Mouse (Mus musculus) c-Kit-positive CD71-positive TER-119-positive erythroid progenitor cells, embryonic 14.5 days (primary cell): ENCODE measurements around the gene Jmjd1c.

Experiments
- DNase-seq: peaks from one replicate; pipeline ENCODE4 v3.0.0-alpha.2; 2013; ENCODE audit warnings: low spot score

Gene Jmjd1c

GRCm38 (mm10) chr10:67129531-67129930, 33.6 kb downstream of the Jmjd1c start:
- DNase-seq: no peak

GRCm38 (mm10) chr10:67131709-67132108, 35.8 kb downstream of the Jmjd1c start:
- DNase-seq: no peak

GRCm38 (mm10) chr10:67134322-67134721, 38.4 kb downstream of the Jmjd1c start:
- no peak for DNase-seq

- DNase-seq: no peak
Observed at GRCm38 (mm10) chr10:67137437-67137836, 41.5 kb downstream of the Jmjd1c start.

- DNase-seq: no peak
Observed at GRCm38 (mm10) chr10:67143661-67144060, 47.7 kb downstream of the Jmjd1c start.

GRCm38 (mm10) chr10:67144269-67144668, 48.3 kb downstream of the Jmjd1c start:
- no peak for DNase-seq

GRCm38 (mm10) chr10:67145623-67146022, 49.7 kb downstream of the Jmjd1c start:
- DNase-seq: no peak

- DNase-seq: no peak
Observed at GRCm38 (mm10) chr10:67151766-67152165, 55.8 kb downstream of the Jmjd1c start.

- no peak for DNase-seq
Observed at GRCm38 (mm10) chr10:67154647-67155046, 58.7 kb downstream of the Jmjd1c start.

- no peak for DNase-seq
Observed at GRCm38 (mm10) chr10:67174049-67174448, 78.1 kb downstream of the Jmjd1c start.

- DNase-seq: no peak
Observed at GRCm38 (mm10) chr10:67176031-67176430, 80.1 kb downstream of the Jmjd1c start.

GRCm38 (mm10) chr10:67176932-67177331, 81.0 kb downstream of the Jmjd1c start:
- DNase-seq: no peak

GRCm38 (mm10) chr10:67177410-67177809, 81.5 kb downstream of the Jmjd1c start:
- no peak for DNase-seq

GRCm38 (mm10) chr10:67180021-67180420, 84.1 kb downstream of the Jmjd1c start:
- no peak for DNase-seq

GRCm38 (mm10) chr10:67180799-67181198, 84.9 kb downstream of the Jmjd1c start:
- no peak for DNase-seq

- no peak for DNase-seq
Observed at GRCm38 (mm10) chr10:67182651-67183050, 86.7 kb downstream of the Jmjd1c start.

- peak; percentile 56 for DNase-seq
Observed at GRCm38 (mm10) chr10:67183086-67183485, 87.2 kb downstream of the Jmjd1c start.

GRCm38 (mm10) chr10:67184441-67185070, 88.6 kb downstream of the Jmjd1c start:
- DNase-seq: no peak

- DNase-seq: peak; percentile 85
Observed at GRCm38 (mm10) chr10:67185491-67186081, 89.7 kb downstream of the Jmjd1c start.

- DNase-seq: no peak
Observed at GRCm38 (mm10) chr10:67186489-67186888, 90.6 kb downstream of the Jmjd1c start.

- DNase-seq: no peak
Observed at GRCm38 (mm10) chr10:67187001-67187453, 91.1 kb downstream of the Jmjd1c start.

GRCm38 (mm10) chr10:67187952-67188351, 92.0 kb downstream of the Jmjd1c start:
- no peak for DNase-seq

- DNase-seq: no peak
Observed at GRCm38 (mm10) chr10:67189057-67189456, 93.1 kb downstream of the Jmjd1c start.

- DNase-seq: no peak
Observed at GRCm38 (mm10) chr10:67190261-67190660, 94.3 kb downstream of the Jmjd1c start.
